Mouse (Mus musculus): ENCODE results near the gene Thrsp. TPM values are rescaled to one million over a fixed set of nuclear protein-coding genes. Genes with fewer than 3 reads are reported as not detected.
"Not testable (repeated sequence)": the region's sequence is repeated elsewhere in the genome, so short reads cannot be mapped to it uniquely, and the experiment has no call there.

Gene Thrsp
- 10 to 100 TPM; 20.5 to 28.4 TPM for total RNA-seq (2021)

GRCm38 (mm10) chr7:97416906-97417777 lies at the start of gene Thrsp:
Gene Thrsp (minus strand): TSS chr7:97417730.
- intact Hi-C loops (cut with DNase I), result no loop called here
- peak; percentile 85 to 87 for DNase-seq

DNA sequence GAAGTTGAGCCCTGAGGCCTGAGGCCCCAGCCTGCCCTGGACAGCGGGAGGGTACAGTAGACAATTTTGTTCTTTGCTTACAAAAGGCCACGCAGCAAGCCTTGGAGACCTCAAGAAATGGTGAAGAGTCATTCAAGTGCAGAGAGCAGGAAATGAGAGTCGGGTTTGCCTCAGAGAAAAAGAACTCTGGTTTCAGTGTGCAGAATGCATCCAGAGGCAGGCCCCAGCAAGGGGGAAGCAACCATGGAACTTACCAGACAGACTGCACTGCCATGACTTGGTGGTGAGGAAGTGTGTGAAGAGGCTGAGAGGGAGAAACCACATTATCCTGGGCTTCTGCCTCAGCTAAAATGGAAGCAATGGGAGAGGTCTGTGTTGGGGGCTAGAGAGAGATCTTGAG lies 38.0 kb upstream of the Thrsp start:
- no peak for DNase-seq
- intact Hi-C loops (cut with DNase I), result no loop called here

DNA sequence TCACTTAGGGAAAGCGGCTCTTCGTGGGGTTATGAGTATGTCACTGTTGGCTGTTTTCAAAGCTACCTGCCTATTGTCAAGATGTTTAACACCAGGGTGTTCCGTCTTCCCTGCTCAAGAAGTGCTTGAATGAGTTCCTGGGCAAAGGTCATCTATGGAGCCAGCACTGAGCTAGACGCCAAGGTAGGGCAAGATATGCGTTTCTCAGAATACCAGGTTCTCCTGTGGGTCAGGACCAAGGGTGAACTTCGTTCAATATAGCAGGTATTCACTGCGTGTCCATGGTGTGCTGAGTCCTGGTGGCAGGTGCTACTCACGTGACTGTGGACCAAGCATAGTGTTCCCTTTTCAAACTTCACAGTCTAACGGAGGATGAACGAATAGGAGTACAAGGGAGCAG lies 37.3 kb upstream of the Thrsp start:
- no peak for DNase-seq
- intact Hi-C loops (cut with DNase I), result no loop called here

DNA sequence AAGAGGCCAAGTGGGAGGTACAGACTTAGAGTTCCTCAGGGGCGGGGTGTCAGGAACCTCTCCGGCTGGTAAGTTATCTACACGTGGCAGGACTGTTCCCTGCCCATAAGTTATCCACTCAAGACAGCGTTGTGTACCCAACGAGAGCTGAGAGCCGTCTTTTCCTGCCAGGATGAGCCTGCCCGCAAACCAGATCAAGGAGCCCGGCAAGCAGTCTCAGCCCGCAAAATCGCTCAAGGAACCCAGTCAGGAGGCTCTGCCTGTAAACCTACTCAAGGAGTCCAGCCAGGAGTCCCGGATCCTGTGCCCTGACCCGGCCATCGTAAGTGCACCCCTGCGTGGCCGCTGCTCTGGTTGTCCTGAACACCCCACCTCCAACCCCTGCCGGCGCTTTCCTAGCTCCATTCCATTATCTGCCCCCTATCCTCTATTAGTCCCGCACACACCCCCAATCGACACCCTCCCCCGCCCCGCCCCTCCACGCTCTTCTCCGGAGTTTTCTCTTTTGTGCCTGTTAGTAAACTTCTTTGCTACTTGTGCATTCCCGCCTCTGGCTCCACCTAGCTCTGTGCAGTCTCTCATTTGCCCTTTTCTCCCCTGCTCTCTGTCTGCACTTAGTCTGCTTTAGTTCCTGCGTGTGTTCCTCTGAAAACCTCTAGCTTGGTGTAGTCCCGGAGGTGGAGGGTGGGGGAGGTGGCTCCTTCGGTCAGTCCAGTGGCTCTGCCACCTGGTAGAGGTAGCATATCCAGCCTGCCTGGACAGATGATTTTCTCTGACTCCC lies 35.8 kb upstream of the Thrsp start:
- intact Hi-C loops (cut with DNase I), result no loop called here

GRCm38 (mm10) chr7:97452196-97452595 lies 34.7 kb upstream of the Thrsp start:
- intact Hi-C loops (cut with DNase I), result no loop called here
- no peak for DNase-seq

More for the DNA sequence above, 35.8 kb upstream of the Thrsp start:
- peak; percentile 14 to 25 for DNase-seq

DNA sequence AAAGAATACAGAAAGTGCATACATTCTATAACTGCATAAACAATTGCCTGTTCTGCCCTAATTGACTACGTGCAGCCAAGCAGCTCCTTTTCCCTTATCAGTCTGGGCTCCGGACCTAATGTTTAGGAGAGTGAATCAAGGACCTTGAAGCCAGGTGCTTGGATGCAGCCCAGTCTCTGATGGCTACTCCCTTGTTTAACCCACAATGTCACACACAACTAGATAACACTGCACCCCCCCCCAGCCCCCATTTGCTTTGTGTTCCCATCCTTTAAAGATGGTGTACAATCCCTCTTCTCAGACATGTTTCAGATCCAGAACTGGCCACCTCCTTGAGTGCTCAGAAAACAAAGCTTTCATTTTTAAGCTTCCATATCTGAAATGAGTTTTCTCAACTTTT lies 33.5 kb upstream of the Thrsp start, which contains the start of gene Kctd14:
Gene Kctd14, plus strand, starts transcription at position 301 of the 400 bp plus-strand sequence.
- intact Hi-C loops (cut with DNase I); DNase-seq: not testable (repeated sequence)

DNA sequence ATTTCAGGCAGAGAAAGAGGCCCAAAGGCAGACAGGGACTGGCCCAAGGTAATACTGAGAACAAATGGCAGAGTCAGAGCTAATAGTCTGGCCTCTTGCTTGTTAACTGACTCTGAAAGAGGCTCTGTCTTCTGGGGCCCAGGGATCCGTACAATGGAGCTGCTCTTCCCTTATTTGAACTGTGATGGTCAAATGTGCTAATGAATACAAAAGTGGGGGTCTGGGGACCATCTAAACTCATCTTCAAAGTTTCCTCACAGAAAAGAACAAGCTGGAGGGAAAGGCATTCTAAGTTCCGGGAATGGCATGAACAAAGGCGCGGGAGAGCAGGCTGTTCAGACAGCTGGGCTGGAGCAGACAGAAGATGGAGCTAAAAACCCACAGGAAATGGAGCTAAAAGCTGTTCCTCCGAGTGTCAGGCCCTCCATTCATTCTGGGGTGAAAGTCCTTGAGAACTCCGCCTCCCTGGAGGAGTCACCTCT lies 29.6 kb upstream of the Thrsp start:
- intact Hi-C loops (cut with DNase I), result no loop called here
- no peak for DNase-seq

GRCm38 (mm10) chr7:97446171-97446925 lies 28.8 kb upstream of the Thrsp start:
- intact Hi-C loops (cut with DNase I), result no loop called here
- DNase-seq, result peak; percentile 90

GRCm38 (mm10) chr7:97438986-97439385 lies 21.5 kb upstream of the Thrsp start:
- intact Hi-C loops (cut with DNase I), result loop anchor here (5.0 kb wide), 1 partner anchor 33 kb away; no protein-coding TSS in a partner anchor
- no peak for DNase-seq

DNA sequence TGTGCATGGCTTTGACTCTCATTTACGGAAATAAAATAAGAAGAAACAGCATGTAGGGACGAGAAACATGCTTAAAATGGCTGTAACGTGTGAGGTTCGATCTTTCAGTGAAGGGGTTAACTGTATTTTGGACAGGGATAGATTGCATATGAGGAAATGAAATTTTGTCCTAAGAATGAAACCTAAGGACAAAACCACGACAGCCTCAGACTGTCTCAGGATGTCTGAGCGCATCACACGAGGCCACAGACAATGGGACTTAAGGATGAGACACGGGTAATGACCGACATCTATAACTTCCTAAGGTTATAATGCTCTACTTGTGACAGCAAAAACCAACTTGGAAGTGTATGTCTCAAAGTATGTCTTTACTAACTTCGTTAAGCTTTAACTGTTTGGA lies 17.0 kb upstream of the Thrsp start:
- no peak for DNase-seq
- intact Hi-C loops (cut with DNase I), result no loop called here

GRCm38 (mm10) chr7:97433517-97433916 lies 16.0 kb upstream of the Thrsp start:
- intact Hi-C loops (cut with DNase I), result not testable (repeated sequence)

GRCm38 (mm10) chr7:97429705-97430104 lies 12.2 kb upstream of the Thrsp start:
- DNase-seq, result peak in 1 of 2 experiments; percentile 40
- intact Hi-C loops (cut with DNase I), result loop anchor here (5.0 kb wide), 2 partner anchors 53 to 548 kb away; partner anchors contain the start of gene Ints4

More at GRCm38 (mm10) chr7:97433517-97433916, 16.0 kb upstream of the Thrsp start:
- not testable (repeated sequence) for DNase-seq

DNA sequence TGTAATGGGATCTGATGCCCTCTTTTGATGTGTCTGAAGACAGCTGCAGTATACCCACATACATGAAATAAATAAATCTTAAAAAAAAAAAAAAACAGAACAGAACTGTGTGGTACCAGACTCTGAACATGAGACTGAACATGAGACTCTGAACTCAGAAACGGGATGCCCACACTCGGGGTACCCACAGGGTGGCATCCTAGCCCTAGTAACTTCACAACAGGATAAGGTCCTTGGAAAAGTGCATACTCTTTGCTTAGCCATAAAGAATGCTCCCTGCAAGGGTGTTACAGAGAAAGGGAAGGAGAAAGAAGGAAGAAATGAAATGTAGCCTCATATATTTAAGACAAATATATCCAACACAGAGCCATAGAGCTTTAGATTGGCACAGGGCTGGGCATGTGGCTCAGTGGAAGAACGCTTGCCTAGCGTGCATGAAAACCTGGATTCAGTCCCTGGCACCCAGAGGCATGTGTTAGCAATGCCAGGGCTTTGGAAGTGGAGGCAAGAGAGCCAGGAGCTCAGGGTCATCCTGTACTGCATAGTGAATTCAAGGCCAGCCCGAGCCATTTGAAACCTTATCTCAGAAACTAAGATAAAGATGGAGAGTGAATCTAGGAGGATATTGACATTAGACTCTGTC lies 10.4 kb upstream of the Thrsp start:
- intact Hi-C loops (cut with DNase I), result loop anchor here (5.0 kb wide), 2 partner anchors 54 to 549 kb away; partner anchors contain the start of gene Ints4
- peak; percentile 63 to 73 for DNase-seq

DNA sequence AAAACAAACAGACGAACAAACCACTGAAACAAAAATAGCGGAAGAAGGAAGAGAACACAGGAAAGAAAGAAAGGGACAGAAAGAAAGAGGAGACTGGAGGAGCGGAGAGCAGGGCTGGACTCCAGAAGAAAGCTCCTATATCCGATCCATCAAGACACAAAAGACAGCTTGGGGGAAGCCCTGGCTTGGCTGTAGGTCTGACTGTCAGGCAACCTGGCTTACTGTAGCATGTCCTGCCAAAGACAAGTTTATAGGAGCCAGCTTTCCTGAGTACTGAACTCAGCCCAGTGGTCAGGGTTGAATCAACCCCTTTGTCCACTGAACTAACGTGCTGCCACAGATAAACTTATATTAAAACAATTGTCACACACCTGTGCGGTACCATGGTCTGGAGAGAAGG lies 9.8 kb upstream of the Thrsp start:
- intact Hi-C loops (cut with DNase I), result loop anchor here (5.0 kb wide), 2 partner anchors 55 to 550 kb away; partner anchors contain the start of gene Ints4
- no peak for DNase-seq

GRCm38 (mm10) chr7:97426566-97426965 lies 9.0 kb upstream of the Thrsp start:
- intact Hi-C loops (cut with DNase I), result loop anchor here (5.0 kb wide), 2 partner anchors 56 to 551 kb away; partner anchors contain the start of gene Ints4
- DNase-seq, result no peak

GRCm38 (mm10) chr7:97424621-97425245 lies 7.2 kb upstream of the Thrsp start:
- peak; percentile 93 to 97 for DNase-seq
- intact Hi-C loops (cut with DNase I), result loop anchor here (2.0 to 5.0 kb wide), 3 partner anchors 58 to 553 kb away; partner anchors contain the start of gene Ints4

DNA sequence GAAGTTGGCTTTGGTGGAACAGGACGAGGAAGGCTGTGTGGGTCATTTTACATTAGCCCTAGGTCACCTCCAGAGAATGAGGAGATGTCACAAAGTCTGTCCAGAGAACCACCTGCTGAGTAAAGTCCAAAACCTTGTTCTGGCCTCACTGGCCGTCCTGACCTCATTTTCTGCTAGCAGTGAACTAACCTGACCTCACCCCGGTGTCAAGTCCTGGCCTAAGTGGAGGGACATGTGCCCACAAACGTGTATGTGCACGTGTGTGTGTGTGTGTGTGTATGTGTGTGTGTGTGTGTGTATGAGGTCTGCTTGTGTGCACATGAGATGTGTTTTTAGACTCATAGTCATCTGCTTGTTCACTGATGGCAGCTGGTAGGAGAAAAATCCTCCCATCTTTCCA lies 6.2 kb upstream of the Thrsp start:
- DNase-seq, result no peak
- intact Hi-C loops (cut with DNase I), result loop anchor here (2.0 kb wide), 2 partner anchors 157 to 255 kb away; no protein-coding TSS in a partner anchor

GRCm38 (mm10) chr7:97420958-97421651 lies 3.6 kb upstream of the Thrsp start:
- intact Hi-C loops (cut with DNase I), result no loop called here
- peak; percentile 57 to 62 for DNase-seq

Measured in heart, postnatal 10 days (tissue).